Mouse (Mus musculus) heart, postnatal 36 days (tissue): ENCODE data around the gene Rarres1. TPM values are rescaled to one million over a fixed set of nuclear protein-coding genes. Genes with fewer than 3 reads are reported as not detected.

Experiments used
- DNase-seq, 2 experiments: peaks; one replicate each; pipeline ENCODE4 v3.0.0; 2021 to 2022
- intact Hi-C: fragments of 180-260 bp; cut with DNase I; formaldehyde crosslinking; loops from one replicate; pipeline ENCODE4 v1.15.1; 2025
- total RNA-seq, 2 experiments: library from RNA; stranded (reverse); gene quantifications; 2 replicates each; pipeline ENCODE4 v1.2.3; 2021

The Rarres1 gene
- 1 to 10 TPM in 1 of 2 experiments, under 1 TPM in 1; 0.92 to 1.1 TPM for total RNA-seq

- DNase-seq = peak; percentile 14 to 22
- intact Hi-C loops = no loop called here
Observed at GRCm38 (mm10) chr3:67515274-67515801, at the start of gene Rarres1. TSS of gene Rarres1 (minus strand) at chr3:67515523.

- intact Hi-C loops = loop anchor here (5.0 kb wide), 1 partner anchor 138 kb away; no protein-coding TSS in a partner anchor
- DNase-seq = no peak
Observed at GRCm38 (mm10) chr3:67564731-67565357, 49.5 kb upstream of the Rarres1 start.

- intact Hi-C loops = no loop called here
Observed at GRCm38 (mm10) chr3:67557718-67558354, 42.5 kb upstream of the Rarres1 start.

DNA sequence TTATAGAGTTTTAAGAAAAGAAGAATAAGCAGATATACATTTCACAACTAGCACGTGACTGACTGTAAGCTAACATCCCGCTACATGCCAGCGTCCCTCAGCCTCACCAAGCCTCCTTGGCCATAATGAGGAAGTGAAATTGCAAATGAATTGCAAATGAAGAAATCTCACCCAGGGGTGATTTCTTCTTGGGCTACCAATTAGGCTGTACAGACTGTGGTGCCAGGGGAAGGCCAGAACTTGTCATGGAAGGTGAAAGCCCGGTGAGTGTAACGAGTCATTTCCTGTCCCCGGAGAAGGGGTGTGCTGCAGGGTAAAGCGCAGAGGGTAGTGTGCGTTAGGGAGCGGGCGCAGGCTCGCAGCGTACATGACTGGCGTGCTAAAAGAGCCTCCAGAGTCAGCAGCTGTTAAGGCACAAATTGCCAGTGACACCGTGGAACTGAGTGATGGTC, 41.9 kb upstream of the Rarres1 start:
- DNase-seq = peak in 1 of 2 experiments; percentile 6
- intact Hi-C loops = no loop called here

More at GRCm38 (mm10) chr3:67557718-67558354, 42.5 kb upstream of the Rarres1 start:
- DNase-seq = no peak

- intact Hi-C loops = no loop called here
- DNase-seq = no peak
Observed at GRCm38 (mm10) chr3:67555211-67555610, 39.9 kb upstream of the Rarres1 start.

GRCm38 (mm10) chr3:67553927-67554448, 38.7 kb upstream of the Rarres1 start:
- intact Hi-C loops = no loop called here
- no peak for DNase-seq

GRCm38 (mm10) chr3:67553281-67553680, 38.0 kb upstream of the Rarres1 start:
- DNase-seq = no peak
- intact Hi-C loops = no loop called here

DNA sequence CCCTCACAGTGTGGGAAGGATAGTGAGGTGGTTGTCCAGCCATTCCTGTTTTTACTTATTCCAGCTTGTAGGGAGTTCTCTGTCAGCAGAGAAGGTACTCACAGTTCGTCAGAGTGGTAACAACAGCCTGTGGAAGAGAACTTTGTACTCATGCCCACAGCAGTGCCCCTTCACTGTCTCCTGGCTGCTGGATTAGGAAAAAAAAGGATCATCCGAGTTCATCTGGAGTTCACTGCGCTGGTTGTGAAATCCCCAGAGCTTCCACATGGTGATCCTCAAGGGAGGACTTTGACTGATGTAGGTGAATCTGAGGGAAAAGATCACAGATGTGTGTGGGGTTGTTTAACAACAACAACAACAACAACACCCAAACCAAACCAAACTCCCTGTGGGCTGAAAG, 35.9 kb upstream of the Rarres1 start:
- no peak for DNase-seq
- intact Hi-C loops = no loop called here

GRCm38 (mm10) chr3:67543630-67544029, 28.3 kb upstream of the Rarres1 start:
- intact Hi-C loops = no loop called here
- no peak for DNase-seq

DNA sequence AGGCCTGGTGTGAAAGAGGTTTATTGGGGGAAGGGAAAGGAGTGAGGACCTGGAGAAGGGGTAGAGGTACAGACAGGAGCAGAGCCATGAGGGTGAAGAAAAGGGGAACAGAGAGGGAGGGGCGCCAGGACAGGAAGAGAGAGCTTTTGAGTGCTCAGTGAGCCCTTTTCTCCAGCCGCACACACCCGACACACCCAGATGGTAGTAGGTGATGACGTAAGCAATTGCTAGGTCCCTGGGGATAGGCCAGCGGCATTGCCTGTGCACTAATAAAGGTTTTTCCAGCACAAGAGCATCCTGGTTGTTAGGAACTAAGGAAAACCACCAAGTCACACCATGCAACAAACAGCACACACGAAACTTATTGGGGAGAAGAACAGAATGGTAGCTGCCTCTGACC, 9.4 kb upstream of the Rarres1 start:
- no peak for DNase-seq
- intact Hi-C loops = no loop called here

- intact Hi-C loops = no loop called here
- no peak for DNase-seq
Observed at GRCm38 (mm10) chr3:67522709-67523108, 7.4 kb upstream of the Rarres1 start.

DNA sequence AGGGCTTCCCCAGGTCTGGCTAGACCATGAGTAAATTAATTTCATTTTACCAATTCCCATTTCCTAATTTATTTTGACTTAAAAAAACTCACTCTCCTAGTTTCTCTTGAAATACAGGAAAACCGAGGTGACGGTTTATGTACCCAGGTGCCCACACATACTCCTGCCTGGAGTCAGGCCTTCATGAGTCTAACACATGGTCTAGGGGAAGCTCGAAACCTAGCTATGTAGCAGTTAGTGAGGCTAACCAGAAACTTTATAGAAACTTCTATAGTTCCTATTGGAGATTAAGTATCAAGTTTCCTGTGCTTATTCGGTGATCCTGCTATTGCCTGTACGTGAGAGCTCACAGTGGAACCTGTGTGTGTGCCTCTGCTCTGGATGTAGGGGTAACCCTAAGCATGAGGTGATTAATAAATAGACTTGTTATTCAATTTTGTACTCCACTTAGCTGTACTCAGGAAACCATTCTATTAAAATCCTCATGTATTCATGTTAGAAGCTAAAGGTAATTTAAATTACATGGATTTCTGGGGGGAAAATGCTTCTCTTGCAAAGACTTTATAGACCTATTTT, 5.3 kb upstream of the Rarres1 start:
- DNase-seq = no peak
- intact Hi-C loops = no loop called here

DNA sequence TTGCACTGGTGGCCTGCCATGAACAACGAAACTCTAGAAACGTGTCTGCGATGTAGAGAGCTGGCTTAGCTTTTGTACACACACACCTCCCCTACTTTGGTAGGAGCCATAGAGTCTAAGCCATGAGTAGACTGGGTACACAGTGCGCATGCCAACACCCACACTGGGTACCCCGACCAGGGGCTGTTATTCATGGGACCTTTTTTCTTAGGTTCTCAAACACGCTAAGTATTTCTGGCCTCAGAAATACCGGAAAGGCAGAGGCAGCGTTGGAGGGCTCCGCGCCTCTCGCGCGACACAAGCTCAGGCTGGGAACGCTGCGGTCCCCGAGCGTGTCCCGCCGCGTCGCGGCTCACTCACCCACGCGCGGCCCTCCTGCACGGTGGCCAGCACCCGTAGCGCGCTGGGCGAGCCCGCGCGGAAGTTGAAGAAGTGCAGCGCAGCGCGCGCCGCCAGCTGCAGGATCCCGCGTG, 486 bp downstream of the Rarres1 start:
- intact Hi-C loops = loop anchor here (5.0 kb wide), 1 partner anchor 163 kb away; no protein-coding TSS in a partner anchor
- DNase-seq = peak in 1 of 2 experiments; percentile 7

- intact Hi-C loops = loop anchor here (1.0 to 5.0 kb wide), 3 partner anchors 55 to 532 kb away; no protein-coding TSS in a partner anchor
- DNase-seq = peak; percentile 69 to 81
Observed at GRCm38 (mm10) chr3:67512807-67513206, 2.5 kb downstream of the Rarres1 start.

DNA sequence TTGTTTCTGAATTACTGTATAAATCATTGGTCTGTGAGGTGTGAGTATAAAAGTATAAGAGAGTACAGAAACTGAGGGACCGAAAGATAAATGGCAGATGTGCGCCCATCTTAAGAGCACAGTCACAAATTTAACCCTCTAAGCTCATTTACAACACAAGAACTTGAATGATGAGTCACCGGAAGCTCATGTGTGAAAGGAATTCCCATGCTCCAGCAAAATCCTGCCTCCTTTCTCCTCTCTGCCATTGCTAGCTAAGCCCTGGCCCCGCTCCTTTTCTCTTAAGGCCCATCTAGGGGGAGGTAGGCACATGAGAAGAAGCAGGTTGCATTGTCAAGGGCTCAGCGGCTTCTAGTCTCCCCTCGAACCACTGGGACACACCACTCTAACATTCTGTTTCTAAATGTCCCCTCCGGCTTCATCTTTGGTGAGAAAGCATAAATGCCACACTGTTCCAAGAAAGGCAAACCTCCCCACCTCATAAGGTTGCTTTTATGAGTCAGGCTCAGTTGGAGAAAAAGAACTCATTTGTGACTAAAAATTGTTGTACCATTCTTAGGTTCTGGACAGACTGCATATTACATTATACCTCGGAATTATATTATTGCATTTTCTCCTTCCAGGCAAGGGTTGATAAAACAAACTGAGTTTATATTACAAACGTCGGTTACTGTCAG, 7.0 kb downstream of the Rarres1 start:
- intact Hi-C loops = no loop called here
- DNase-seq = no peak

DNA sequence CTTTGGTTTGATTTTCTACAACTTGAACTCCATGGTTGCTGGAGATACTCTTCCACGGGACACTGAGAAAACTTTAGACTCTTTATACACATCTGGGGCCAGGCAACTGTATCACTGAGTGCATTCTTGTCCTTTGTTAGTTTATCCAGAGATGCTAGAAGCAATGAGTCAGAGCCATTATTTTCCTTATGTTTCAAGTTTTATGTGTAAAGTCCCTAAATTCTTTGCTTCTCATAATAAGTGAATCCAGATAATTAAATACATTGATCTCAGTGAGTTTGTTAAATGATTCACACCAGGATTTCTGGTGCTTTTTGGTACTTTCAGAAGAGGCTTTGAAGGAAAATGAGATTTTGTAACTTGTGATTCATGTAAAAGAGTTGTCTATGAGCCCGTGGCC, 10.0 kb downstream of the Rarres1 start:
- intact Hi-C loops = no loop called here
- DNase-seq = no peak

- intact Hi-C loops = no loop called here
- DNase-seq = no peak
Observed at GRCm38 (mm10) chr3:67503878-67504277, 11.4 kb downstream of the Rarres1 start.

GRCm38 (mm10) chr3:67499406-67499791, 15.9 kb downstream of the Rarres1 start:
- intact Hi-C loops = no loop called here

DNA sequence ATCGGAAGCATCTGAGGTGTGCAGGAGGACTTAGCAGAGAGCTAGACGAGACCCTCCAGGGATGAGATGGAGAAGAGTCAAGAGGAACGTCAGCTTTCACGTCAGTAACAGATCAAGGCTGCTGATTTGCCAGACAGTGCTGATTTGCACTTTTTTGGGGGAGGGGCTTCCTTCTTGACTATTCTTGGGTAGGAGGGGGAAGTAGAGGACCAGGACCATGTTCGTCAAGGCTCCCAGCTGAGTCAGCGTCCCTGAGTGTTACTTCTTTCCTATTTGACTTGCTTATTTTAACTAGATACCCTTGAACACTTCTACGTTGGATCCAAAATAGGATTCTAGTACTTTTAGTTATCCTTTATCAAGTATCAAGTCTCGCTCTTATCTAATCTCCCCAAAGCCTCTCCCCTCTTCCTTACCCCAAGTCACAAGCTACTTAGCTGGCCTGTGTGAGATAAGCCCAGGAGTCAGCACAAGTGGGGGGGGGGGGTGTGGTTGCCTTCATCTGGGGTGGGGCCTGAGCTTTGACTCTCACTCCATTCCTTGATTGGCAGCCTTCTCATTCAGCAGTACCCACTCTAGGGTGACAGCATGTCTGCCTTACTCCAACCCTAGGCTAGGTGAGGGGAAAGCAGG, 16.4 kb downstream of the Rarres1 start:
- intact Hi-C loops = no loop called here
- DNase-seq = no peak

More at GRCm38 (mm10) chr3:67499406-67499791, 15.9 kb downstream of the Rarres1 start:
- no peak for DNase-seq

DNA sequence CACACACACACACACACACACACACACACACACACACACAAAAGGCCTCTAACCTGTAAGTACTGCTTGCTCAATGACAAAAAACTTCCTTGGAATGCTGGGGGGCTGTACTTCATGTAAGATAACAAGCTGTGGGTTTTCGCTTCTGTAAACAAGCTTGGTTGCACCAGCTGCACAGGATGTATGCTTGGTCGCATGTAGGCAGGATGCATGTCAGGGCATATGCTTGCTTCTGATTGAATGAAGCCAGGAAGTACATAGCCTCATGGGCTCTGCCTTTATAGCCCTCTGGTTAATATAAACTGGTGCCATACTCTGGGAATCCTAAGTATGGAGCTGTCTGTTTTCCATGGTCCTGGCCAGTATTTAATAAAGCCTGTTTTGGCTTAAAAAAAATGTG, 17.3 kb downstream of the Rarres1 start:
- DNase-seq = no peak
- intact Hi-C loops = no loop called here
